Mouse (Mus musculus) cerebellum, adult 18-20 months (tissue): ENCODE results near the gene Dmwd.
A peak's percentile ranks its signal among the peaks of the same experiment; 100 is the strongest.

ENCODE experiments used
- DNase-seq, 2 experiments: peaks; one replicate each; pipeline ENCODE4 v3.0.0; 2021

The Dmwd gene

DNA sequence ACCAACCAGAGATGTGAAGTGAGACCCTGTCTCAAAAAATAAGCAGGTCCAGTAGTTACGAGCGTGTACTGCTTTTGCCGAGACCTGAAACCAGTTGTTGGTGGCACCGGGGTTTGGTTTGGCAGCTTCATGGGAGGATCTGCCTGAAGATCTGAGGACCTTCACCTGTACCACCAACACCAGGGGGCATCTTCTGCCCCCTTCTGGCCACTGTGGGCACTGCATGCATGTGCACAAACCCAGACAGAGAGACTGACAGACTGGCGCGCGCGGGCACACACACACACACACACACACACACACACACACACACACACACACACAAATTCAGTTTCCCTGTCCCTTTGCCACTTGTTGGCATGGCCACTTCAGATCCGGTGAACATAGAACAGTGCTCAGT lies 2.5 kb upstream of the Dmwd start:
- peak in 1 of 2 experiments; percentile 55 for DNase-seq

DNA sequence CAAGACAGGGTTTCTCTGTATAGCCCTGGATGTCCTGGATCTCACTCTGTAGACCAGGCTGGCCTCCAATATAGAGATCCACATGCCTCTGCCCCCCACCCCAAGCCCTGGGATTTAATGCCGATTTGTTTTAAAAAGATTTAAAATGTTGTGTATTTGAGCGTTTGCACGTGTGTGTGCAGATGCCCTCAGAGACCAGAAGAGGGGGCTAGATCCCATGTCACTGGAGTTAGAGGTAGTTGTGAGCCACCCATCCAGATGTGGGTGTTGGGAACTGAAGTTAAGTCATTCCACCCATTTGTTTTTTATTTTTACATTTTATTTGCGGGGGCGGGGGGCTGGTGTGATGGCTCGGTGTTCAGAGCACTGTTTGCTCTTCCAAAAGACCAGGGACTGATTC lies 1.5 kb upstream of the Dmwd start:
- DNase-seq, result no peak

DNA sequence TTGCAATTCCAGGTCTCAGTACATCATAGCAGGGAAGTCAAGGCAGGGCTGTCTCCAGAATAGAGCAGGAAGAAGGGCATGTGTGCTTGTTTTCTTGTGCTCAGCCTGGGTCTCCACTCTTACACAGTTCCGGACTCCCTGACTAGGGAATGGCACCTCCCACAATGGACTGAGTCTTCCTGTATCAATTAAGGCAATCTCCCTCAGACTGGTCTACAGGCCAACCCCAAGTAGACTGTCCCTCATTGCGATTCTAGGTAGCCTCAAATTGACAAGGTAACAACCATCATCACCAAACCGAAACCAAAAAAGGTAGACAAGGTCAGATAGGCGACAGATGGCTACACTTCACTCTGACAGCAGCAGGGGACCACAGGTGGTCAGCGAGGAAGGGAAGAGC lies 796 bp upstream of the Dmwd start:
- no peak for DNase-seq

DNA sequence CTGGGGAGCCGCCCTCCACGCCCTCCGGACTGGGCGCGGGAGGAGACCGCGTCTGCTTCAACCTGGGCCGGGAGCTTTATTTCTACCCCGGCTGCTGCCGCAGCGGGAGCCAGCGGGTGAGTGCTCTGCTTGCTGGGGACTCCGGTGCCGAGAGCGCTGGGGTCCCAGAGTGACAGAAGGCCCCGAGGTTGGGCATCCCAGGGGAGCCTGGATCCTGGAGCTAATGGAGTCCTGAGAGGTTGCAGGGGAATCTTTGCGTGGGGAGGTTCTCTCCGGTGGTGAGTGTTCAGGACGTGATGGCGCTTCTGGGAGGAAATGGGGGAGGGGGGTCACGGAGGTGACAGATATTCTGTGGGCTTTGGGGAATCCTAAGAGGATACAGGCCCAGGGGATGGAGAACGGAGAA lies 562 bp downstream of the Dmwd start:
- peak; percentile 33 to 49 for DNase-seq

DNA sequence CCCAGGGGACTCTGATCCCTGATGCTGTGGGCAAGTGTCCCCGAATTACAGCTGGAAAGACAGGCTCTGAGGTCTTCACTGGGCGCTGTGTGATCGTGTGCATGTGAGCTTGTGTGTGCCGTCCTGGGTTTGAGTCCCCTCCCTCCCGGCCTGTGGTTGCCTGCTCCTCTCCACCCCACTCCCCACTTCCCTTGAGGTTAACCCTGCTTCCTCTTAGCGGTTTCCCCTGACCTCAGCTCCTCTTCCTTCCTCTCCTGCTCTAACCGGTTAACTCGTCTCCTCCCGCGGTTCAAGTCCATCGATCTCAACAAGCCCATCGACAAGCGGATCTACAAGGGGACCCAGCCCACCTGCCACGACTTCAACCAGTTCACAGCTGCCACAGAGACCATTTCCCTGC lies 1.7 kb downstream of the Dmwd start:
- no peak for DNase-seq

DNA sequence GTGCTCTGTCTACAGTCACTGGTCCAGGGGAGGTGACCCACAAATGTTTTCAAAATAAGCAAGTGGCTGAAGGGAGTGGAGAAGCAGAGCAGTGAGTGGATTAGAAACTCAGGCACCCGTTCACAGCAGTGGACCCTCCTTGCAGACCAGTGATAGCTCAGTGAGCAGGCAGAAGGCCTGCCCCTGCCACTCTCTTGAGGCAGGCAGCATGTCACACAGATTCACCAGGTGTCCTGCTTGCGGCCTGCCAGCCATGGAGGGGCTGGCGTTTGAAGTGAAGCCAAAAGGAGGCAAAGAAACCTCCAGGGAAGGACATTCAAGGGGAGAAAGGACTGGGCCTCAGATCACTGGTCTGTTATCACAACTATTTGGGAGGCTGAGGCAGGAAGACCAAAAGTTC lies 2.7 kb downstream of the Dmwd start:
- no peak for DNase-seq

DNA sequence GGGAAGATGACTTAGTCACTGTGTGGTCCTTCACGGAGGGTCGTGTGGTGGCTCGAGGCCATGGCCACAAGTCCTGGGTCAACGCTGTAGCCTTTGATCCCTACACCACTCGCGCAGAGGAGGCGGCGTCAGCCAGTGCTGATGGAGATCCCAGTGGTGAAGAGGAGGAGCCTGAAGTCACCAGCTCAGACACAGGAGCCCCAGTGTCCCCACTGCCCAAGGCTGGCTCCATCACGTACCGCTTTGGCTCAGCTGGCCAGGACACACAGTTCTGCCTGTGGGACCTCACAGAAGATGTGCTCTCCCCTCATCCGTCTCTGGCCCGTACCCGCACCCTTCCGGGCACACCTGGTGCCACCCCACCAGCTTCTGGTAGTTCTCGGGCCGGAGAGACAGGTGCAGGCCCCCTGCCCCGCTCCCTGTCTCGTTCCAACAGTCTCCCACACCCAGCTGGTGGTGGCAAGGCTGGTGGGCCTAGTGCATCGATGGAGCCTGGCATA lies 4.5 kb downstream of the Dmwd start:
- DNase-seq, result no peak

DNA sequence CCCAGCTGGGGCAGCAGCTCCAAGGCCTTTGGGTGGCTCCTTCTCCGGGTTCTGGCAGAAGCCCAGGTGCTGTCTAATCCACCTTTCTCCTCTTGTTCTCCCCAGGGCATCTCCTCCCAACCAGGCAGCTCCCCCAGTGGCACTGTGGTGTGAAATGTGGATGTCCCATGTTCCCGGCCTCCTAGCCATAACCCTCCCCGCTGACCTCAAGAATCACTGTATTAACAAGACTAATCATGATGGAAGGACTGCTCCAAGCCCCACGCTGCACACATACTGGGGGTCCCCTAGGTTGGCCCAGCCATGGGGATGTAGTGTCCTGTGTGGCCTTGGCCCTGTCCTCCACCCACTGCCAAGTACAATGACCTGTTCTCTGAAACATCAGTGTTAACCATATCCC lies 6.1 kb downstream of the Dmwd start:
- DNase-seq, result no peak

DNA sequence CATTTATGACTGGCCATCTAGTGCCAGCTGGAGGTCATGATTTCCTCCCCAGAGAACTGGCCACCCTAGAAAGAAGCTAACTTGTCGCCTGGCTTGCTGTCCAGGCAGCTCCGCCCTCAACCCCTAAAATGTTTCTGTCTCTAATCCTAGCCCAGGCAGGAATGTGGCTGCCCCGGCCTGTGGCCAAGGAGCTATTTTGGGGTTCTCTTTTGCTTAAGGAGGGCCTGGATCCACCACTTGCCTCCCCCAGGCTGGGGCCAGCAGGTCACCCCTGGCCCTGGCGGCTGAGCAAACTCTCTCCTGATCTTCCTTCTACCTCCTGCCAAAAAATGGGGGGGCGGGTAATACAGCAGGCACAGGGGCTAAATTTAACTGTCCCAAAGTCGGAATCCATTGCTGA lies 7.1 kb downstream of the Dmwd start:
- no peak for DNase-seq

DNA sequence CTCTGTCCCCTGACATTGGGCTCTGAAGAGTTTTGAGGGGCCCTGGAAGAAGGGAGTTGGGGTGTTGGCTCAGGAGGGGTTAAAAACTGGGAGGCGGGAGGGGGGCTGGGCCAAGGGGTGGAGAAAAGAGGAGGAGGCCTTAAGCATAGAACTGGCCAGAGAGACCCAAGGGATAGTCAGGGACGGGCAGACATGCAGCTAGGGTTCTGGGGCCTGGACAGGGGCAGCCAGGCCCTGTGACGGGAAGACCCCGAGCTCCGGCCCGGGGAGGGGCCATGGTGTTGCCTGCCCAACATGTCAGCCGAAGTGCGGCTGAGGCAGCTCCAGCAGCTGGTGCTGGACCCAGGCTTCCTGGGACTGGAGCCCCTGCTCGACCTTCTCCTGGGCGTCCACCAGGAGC lies 7.7 kb downstream of the Dmwd start, which contains the start of gene Dmpk:
Dmpk (plus strand) TSS at position 149 of the 400 bp plus-strand sequence.
- no peak for DNase-seq

DNA sequence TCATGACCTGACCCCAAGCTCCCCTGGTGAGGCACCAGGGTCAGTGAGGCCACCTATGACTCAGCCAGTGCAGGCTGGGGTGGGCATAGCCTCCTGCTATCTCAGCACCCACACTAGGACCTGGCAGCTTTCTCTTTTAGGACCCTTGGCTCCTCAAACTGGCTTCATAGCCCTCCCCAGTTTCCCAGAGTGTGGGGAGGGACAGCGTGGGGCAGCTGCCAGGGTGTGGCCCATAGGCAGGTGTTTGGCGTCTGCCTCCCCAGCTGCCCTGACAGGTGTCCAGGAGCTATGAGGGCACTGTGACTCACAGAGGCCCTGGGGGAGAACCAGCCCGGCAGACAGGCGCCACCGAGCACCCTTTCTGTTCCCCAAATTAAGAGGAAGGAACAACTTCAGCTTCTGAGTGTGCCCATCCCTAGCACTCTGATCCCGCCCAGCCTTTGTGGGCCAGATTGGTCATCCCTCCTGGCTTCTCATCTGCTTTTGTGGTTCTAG lies 8.3 kb downstream of the Dmwd start:
- DNase-seq, result no peak

DNA sequence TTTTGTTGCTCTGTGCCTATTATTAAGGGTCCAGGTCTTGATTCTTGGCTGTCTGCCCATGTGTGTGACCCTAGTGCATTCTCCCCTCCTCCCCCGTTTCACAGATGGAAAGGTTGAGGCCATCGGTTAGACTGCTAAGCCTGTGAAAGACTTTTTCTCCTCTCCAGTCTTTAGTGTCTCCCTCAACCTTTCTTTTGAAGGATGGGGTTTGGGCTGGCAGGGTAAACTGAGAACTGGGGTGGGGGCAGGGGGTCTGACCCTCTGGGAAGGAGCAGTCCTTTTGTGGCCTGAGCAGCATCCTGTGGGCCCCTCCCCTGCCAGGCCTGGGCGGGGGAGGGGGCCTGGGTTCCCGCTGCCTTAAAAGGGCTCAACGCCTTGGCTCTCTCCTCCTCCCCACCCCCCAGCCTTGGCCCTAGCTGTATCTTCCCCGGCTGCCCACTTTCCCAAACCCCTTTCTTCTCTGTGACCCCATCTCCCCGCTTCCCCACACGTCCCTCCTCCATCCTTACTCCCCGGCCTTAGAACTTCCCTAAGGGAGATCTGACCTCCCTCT lies 9.0 kb downstream of the Dmwd start:
- DNase-seq, result no peak

DNA sequence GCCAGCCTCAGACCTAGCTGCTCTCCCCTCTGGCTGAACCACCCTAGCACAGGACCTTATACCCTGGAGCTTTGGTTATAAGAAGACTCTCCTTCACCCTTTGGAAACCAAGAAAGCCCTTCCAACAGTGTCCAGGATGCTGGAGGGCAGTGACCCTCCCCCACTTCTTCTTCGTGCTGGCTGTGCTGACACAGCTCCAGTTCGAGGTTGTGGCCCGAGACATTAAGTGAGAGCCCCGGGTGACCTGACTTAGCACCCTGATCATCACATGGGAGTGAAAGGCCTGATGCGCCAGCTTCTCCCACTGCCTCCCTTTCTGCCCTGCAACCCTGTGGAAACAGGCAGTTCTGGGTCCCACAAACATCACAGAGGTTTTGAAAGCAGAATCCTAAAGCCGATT lies 9.5 kb downstream of the Dmwd start:
- DNase-seq, result no peak

DNA sequence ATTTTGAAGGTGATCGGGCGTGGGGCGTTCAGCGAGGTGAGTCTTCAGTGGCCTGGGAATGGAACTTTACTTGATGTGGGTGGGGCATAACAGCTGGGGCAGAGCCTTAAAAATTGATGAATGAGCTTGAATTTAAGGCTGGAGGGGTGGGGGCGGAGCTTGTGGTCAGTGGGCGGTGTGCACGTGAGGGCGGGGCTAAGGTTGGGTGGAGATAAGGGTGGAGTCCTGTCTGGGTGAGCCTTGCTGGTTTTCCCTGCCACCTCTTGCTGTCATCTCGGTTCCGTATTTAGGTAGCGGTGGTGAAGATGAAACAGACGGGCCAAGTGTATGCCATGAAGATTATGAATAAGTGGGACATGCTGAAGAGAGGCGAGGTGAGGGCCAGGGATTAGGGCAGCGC lies 10.0 kb downstream of the Dmwd start:
- no peak for DNase-seq

DNA sequence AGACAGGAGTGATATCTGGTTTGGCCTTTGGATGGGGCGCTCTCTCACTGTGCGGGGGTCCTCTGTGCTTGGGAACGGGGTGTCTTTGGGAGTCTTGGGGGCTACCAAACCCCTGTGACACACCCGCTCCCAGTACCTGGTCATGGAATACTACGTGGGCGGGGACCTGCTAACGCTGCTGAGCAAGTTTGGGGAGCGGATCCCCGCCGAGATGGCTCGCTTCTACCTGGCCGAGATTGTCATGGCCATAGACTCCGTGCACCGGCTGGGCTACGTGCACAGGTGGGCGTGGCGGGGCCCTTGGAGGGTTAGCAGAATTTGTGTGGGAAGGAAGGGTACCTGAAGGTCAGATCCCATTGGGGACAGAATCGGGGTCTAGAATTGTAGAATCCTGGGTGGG lies 10.7 kb downstream of the Dmwd start:
- DNase-seq, result no peak

DNA sequence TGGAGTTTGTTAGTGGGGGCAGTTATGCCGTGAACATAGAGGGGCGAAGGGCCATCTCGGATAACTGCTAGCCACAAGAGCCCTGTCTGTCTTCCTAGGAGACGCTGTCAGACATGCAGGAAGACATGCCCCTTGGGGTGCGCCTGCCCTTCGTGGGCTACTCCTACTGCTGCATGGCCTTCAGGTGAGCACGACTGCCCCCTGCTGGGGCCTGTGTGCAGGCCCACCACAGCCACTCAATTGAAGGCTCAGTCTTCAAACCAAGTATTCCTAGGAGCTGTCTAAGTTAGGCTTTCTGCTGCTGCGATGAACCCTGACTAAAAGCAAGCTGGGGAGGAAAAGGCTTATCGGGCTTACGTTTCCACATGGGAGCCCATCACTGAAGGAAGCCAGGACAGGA lies 12.8 kb downstream of the Dmwd start:
- peak; percentile 42 to 68 for DNase-seq

DNA sequence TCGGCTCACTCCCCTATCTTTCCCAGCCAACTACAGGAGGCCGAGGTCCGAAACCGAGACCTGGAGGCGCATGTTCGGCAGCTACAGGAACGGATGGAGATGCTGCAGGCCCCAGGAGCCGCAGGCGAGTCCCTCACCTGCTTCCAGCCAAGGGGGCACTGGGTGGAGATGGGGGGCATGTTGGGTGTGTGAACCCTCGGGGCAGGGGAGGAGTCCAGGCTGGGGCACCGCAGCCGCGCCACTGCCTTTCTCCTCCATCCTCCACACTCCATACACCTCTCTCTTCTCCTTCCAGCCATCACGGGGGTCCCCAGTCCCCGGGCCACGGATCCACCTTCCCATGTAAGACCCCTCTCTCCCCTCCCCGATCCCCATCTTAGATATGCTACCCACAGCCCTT lies 15.9 kb downstream of the Dmwd start:
- no peak for DNase-seq

DNA sequence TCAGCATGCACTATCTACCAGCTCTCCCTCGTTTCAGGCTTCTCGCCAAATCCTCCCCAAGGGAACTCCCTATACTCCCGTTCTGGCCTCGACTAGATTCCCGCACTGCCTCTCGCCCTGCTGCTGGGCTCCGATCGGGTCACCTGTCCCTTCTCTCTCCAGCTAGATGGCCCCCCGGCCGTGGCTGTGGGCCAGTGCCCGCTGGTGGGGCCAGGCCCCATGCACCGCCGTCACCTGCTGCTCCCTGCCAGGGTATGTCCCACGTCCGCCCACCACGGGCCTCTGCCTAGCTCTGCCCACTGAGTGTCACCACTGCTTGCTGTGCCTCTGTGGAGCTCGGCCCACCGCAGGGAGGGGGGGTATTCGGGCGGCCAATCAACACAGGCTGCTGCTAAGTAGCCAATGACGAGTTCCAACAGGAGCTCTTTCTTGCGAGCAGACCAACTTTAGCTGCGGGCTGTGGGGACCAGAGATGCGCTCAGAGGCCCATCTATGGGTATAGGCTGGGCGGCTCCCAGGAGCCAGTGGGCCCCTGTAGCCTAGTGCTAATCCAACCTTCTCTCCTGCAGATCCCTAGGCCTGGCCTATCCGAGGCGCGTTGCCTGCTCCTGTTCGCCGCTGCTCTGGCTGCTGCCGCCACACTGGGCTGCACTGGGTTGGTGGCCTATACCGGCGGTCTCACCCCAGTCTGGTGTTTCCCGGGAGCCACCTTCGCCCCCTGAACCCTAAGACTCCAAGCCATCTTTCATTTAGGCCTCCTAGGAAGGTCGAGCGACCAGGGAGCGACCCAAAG lies 16.6 kb downstream of the Dmwd start:
- no peak for DNase-seq

DNA sequence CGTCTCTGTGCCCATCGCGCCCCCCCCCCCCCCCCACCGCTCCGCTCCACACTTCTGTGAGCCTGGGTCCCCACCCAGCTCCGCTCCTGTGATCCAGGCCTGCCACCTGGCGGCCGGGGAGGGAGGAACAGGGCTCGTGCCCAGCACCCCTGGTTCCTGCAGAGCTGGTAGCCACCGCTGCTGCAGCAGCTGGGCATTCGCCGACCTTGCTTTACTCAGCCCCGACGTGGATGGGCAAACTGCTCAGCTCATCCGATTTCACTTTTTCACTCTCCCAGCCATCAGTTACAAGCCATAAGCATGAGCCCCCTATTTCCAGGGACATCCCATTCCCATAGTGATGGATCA lies 17.1 kb downstream of the Dmwd start:
- DNase-seq, result peak; percentile 50 to 64

DNA sequence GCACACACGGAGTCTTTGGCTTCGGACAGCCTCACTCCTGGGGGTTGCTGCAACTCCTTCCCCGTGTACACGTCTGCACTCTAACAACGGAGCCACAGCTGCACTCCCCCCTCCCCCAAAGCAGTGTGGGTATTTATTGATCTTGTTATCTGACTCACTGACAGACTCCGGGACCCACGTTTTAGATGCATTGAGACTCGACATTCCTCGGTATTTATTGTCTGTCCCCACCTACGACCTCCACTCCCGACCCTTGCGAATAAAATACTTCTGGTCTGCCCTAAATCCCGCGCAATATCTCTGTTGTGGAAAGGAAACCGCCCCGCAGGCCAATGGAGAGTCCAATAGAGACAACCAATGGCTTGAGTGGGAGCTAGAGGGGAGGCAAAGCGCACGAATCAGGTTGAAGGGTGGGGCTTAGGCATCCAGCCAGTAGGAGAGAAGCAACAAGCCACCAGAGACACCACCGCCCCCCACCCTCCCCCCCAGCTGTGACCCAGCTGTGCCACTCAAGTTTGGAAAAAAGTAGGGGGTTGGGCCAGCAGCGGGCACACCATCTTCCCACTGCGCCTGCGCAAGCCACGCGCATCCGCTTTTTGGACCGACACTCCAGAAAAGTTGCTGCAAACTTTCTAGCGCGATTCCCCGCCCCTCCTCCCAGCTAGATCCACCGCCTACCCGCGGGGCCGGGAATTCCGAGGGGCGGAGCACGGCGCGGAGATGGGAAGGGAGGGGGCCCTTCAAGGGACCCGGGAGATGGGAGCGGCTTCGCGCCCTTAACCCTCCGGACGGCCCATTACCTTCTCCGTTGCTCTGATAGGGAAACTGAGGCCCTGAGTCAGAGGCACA lies 17.7 kb downstream of the Dmwd start:
- peak; percentile 32 to 45 for DNase-seq

DNA sequence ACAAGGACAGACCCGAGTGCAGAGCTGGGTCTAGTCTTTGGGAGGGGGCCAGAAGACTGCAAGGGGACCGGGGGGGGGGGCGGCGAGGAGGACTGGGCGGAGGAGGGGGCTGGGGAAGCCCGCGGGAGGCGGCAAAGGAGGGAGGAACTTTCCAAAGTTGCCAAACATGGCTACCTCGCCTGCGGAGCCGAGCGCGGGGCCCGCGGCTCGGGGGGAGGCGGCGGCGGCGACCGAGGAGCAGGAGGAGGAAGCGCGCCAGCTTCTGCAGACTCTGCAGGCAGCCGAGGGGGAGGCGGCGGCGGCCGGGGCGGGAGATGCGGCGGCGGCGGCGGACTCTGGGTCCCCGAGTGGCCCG lies 18.4 kb downstream of the Dmwd start, which contains the start of gene Six5:
Six5 (plus strand) TSS at position 124 of the 355 bp plus-strand sequence.
- DNase-seq, result no peak

DNA sequence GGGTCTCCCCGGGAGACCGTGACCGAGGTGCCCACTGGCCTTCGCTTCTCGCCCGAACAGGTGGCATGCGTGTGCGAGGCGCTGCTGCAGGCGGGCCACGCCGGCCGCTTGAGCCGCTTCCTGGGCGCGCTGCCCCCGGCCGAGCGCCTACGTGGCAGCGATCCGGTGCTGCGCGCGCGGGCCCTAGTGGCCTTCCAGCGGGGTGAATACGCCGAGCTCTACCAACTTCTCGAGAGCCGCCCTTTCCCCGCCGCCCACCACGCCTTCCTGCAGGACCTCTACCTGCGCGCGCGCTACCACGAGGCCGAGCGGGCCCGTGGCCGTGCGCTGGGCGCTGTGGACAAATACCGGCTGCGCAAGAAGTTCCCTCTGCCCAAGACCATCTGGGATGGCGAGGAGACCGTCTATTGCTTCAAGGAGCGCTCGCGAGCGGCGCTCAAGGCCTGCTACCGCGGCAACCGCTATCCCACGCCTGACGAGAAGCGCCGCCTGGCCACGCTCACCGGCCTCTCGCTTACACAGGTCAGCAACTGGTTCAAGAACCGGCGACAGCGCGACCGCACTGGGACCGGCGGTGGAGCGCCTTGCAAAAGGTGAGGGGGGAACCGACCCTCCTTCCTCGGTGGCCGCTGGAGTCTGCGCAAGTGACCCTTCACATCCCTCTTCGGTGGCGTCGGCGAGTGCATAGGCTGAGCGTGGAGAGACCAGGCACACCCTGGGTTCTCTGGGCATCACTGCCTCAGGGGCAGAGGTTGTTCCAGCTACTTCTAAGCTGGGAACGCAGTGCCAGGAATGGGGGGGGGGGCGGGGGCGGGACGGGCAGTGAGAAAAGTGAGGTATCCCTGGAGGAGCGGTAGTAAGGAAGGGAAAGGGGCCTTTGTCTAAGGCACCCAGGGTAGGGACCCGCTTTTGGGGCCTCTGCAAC lies 19.1 kb downstream of the Dmwd start:
- no peak for DNase-seq

DNA sequence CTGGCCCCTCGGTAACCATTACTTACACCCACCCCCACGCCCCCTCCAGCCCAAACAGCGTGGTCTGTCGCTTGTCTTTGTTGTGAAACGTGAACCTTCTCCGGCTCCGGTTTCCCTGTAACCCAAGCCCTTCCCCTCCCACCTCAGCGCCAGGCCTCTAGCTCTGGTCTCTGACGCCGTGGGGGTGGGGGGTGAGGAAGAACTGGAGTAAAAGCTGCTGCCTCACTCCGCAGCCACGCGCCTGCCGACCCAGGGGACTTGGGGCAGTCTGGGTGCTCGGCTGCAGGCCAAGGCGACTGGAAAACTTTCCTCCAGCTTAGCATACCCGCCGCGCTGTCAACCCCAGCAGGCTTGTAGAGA lies 19.7 kb downstream of the Dmwd start:
- no peak for DNase-seq
